Mouse (Mus musculus): ENCODE measurements around the gene Pitx2.

The Pitx2 gene

GRCm38 (mm10) chr3:129213633-129214145, 14.0 kb downstream of the Pitx2 start:
- in situ Hi-C loops (cut with MboI; ENCODE audit: low pct_unique_long_range_greater_than_20kb in 1 of 2, low sequenced_read_pairs in 2 of 2, unreplicated experiment in 1 of 2) = loop anchor here in 1 of 2 experiments (10.0 to 25.0 kb wide), 2 partner anchors 1579 to 1899 kb away; partner anchors contain the start of genes Lef1 and Neurog2

DNA sequence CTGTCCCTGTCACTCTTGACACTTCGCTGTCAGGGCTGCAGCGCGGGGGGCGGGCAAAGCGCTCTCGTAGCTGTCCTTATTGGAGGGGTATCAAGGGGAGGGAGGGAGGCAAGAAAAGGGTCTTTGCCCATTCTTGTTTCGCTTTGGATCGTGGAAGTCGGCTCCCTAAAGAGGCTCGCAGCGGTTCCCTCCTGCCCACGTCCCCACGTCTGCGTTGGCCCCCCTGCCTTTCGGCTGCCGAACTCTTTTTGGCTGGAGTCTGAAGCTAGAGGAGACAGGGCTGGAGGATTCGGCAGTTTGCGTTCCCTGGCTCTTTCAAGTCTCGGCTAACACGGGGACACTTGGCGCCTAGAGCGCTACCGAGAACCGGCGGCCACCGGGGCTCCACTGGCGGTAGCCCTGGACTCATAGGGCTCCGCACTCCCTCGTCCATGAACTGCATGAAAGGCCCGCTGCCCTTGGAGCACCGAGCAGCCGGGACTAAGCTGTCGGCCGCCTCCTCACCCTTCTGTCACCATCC, 14.5 kb downstream of the Pitx2 start:
- in situ Hi-C loops (cut with MboI; ENCODE audit: low pct_unique_long_range_greater_than_20kb in 1 of 2, low sequenced_read_pairs in 2 of 2, unreplicated experiment in 1 of 2) = loop anchor here in 1 of 2 experiments (10.0 to 25.0 kb wide), 2 partner anchors 1579 to 1898 kb away; partner anchors contain the start of genes Lef1 and Neurog2

DNA sequence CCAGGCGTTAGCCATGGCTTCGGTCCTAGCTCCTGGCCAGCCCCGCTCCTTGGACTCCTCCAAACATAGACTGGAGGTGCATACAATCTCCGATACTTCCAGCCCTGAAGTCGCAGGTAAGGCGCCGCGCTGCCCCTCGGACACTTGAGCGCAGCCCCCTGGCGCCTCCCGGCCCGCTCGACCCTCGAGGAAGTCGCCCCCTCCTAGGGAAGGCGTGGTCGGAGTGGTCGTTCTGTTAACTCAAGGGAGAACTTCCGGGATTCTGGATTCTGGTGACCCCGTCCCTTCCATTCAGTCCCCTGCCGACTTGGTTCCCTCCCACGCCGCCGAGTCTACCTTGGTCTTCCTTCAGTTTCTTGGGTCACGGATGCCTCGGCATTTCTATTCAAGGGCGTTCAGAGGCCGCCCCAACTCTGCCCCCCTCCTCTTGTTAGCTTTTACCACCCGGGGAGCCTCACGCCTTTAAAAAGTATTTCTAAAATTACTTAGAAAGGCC, 15.0 kb downstream of the Pitx2 start:
- in situ Hi-C loops (cut with MboI; ENCODE audit: low pct_unique_long_range_greater_than_20kb in 1 of 2, low sequenced_read_pairs in 2 of 2, unreplicated experiment in 1 of 2) = loop anchor here in 1 of 2 experiments (10.0 to 25.0 kb wide), 2 partner anchors 1580 to 1898 kb away; partner anchors contain the start of genes Lef1 and Neurog2

- in situ Hi-C loops (cut with MboI; ENCODE audit: low pct_unique_long_range_greater_than_20kb in 1 of 2, low sequenced_read_pairs in 2 of 2, unreplicated experiment in 1 of 2) = loop anchor here in 1 of 2 experiments (10.0 to 25.0 kb wide), 2 partner anchors 1580 to 1897 kb away; partner anchors contain the start of genes Lef1 and Neurog2
Observed at GRCm38 (mm10) chr3:129215241-129215750, 15.6 kb downstream of the Pitx2 start.

- in situ Hi-C loops (cut with MboI; ENCODE audit: low pct_unique_long_range_greater_than_20kb in 1 of 2, low sequenced_read_pairs in 2 of 2, unreplicated experiment in 1 of 2) = loop anchor here in 1 of 2 experiments (10.0 to 25.0 kb wide), 2 partner anchors 1581 to 1896 kb away; partner anchors contain the start of genes Lef1 and Neurog2
Observed at GRCm38 (mm10) chr3:129215751-129216331, 16.2 kb downstream of the Pitx2 start.

- in situ Hi-C loops (cut with MboI; ENCODE audit: low pct_unique_long_range_greater_than_20kb in 1 of 2, low sequenced_read_pairs in 2 of 2, unreplicated experiment in 1 of 2) = loop anchor here in 1 of 2 experiments (10.0 to 25.0 kb wide), 2 partner anchors 1582 to 1896 kb away; partner anchors contain the start of genes Lef1 and Neurog2
Observed at GRCm38 (mm10) chr3:129216491-129216890, 16.8 kb downstream of the Pitx2 start.

GRCm38 (mm10) chr3:129216911-129217561, 17.4 kb downstream of the Pitx2 start:
- in situ Hi-C loops (cut with MboI; ENCODE audit: low pct_unique_long_range_greater_than_20kb in 1 of 2, low sequenced_read_pairs in 2 of 2, unreplicated experiment in 1 of 2) = loop anchor here in 1 of 2 experiments (10.0 to 25.0 kb wide), 2 partner anchors 1582 to 1895 kb away; partner anchors contain the start of genes Lef1 and Neurog2

- in situ Hi-C loops (cut with MboI; ENCODE audit: low pct_unique_long_range_greater_than_20kb in 1 of 2, low sequenced_read_pairs in 2 of 2, unreplicated experiment in 1 of 2) = loop anchor here in 1 of 2 experiments (10.0 to 25.0 kb wide), 2 partner anchors 1583 to 1894 kb away; partner anchors contain the start of genes Lef1 and Neurog2
Observed at GRCm38 (mm10) chr3:129217862-129218370, 18.2 kb downstream of the Pitx2 start.

GRCm38 (mm10) chr3:129218371-129218921, 18.8 kb downstream of the Pitx2 start:
- in situ Hi-C loops (cut with MboI; ENCODE audit: low pct_unique_long_range_greater_than_20kb in 1 of 2, low sequenced_read_pairs in 2 of 2, unreplicated experiment in 1 of 2) = loop anchor here in 1 of 2 experiments (10.0 to 25.0 kb wide), 2 partner anchors 1584 to 1894 kb away; partner anchors contain the start of genes Lef1 and Neurog2

DNA sequence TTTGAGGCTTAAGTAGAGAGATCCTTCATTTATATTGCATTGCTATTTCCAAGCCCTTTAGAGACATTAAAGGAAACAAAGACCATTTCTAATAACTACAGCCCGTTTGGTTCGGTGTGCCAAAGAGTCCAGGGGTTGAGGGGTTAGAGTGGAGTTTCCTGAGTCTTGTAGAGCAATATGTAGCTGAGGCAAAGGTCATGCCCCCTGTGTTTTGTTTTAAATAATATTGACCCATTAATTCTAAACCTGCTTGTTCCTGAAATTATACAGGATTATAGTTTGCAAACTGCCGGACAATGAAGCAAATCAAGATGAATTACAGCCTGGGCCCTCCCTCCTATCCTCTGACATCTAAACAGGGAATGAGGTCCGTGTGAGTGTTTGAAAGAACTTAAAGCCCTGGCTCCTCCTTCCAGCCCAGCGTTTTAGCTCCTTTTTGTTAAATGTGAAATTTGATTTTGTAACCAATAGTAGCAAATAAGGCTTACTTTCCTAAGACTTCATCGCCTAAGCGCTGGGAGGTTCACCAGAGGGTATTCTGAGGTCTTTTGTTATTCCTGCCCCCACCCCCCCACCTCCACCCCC, 20.5 kb downstream of the Pitx2 start:
- in situ Hi-C loops (cut with MboI; ENCODE audit: low pct_unique_long_range_greater_than_20kb in 1 of 2, low sequenced_read_pairs in 2 of 2, unreplicated experiment in 1 of 2) = loop anchor here in 1 of 2 experiments (25.0 kb wide), 1 partner anchor 1892 kb away; the partner anchor contains the start of gene Lef1

DNA sequence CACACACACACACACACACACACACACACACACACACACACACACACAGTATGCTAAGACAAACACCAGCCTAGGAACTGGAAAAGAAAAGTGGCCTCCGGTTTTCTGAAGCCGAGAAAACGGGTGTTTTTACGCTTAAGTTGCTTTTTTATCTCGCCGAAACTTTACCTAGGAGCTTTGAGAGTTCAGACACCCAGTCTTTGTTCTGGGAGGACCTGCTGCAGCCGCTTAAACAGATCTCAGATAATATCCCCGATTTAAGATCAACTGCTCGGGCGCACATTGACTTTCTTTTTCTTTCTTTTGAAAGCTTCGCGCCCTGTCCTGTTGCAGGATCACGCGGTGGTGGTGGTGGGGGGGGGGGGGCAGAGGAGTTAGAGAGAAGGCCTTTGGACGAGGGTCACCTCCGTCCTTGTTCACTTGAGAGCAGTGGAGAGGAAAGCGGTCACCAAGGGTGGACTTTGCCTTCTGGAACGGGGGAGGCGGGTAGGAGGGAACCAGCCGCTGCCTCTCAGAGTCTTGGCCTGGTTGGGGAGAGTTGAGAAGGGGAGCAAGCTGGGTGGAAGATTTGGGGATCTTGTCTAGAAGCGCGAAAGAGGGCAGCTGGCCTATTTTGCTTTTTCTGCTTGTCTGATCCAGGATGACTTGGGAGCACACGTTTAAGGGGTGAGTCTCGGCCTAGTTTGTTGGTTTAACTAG, 21.2 kb downstream of the Pitx2 start:
- in situ Hi-C loops (cut with MboI; ENCODE audit: low pct_unique_long_range_greater_than_20kb in 1 of 2, low sequenced_read_pairs in 2 of 2, unreplicated experiment in 1 of 2) = loop anchor here in 1 of 2 experiments (25.0 kb wide), 1 partner anchor 1891 kb away; the partner anchor contains the start of gene Lef1

DNA sequence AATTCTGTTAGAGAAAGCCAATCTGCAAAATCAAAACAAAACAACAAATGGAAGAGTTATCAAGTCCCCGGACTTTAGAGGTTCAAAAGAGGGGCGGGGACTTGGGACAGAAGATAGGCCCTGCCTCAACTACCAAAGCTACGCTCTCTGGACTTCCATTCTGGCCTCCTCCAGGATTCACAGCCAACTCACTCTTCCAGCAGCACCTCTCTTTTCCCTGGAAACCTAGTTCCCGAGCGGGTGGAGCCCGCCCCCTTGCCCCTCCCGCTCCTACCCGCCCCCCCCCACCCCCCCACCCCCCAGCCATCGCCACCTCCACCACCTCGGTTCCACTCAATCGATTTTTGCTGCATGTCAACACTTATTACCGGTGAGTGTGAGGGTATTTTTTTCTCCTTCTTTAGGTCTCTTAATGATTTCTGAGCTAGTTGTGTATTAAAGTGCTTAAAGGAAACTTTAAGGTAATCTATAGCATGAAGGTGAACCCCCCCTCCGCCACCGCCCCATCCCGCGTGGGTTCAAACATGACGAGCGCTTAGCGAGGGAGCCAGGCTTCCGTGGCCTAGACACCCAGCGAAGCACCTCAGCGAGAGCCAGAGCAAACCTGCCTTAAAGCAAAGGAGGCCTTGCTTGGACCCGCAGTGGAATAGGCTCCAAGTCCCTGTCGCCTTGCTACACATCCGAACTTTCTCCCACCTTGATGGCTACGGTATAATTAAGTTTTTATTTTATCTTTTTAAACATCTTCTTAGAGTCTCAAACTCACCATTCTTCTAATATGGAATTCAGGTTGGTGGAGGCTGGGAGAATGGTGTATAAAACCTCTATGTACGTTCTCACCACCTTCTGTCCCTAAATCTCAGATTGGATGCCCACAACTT, 21.9 kb downstream of the Pitx2 start:
- in situ Hi-C loops (cut with MboI; ENCODE audit: low pct_unique_long_range_greater_than_20kb in 1 of 2, low sequenced_read_pairs in 2 of 2, unreplicated experiment in 1 of 2) = loop anchor here in 1 of 2 experiments (25.0 kb wide), 1 partner anchor 1891 kb away; the partner anchor contains the start of gene Lef1

DNA sequence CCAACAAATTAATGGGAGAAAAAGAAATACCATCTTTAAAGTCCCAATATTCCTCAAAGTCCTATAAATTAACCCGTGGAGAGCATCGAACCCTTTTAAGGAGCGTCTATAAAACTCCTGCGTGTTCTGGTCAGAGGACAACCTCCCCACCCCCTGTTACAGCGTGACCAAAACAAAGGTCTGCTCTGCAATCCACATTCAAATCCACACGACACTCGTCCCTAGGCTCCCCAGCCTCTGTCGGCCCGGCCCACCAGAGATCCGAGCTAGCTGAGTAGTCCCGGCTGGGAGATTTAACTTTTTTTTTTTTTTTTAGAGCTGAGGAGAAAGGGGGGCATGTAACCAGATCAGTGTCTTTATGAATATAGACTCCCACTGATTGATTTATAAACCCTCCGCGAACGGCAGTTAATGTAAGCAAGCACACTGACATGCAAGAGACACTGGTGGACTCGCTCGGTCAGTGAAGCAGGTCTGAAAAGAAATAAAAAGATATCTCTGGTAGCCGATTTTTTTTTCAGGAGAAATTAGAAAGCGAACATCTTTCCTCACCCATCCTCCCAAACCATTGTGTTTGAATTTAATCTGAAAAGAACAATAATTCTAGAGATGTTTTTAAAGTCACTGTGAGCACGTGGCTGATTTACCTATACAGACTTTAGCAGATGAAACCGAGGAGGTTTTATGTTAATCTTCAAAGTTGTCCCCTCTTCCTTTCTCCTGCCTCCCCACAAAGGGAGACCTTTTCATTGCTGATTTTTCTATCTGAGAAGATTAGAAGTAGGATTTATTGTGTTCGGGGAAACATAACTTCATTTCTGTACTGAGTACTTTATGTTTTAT, 23.0 kb downstream of the Pitx2 start:
- in situ Hi-C loops (cut with MboI; ENCODE audit: low pct_unique_long_range_greater_than_20kb in 1 of 2, low sequenced_read_pairs in 2 of 2, unreplicated experiment in 1 of 2) = loop anchor here in 1 of 2 experiments (25.0 kb wide), 1 partner anchor 1890 kb away; the partner anchor contains the start of gene Lef1

GRCm38 (mm10) chr3:129223401-129223800, 23.7 kb downstream of the Pitx2 start:
- in situ Hi-C loops (cut with MboI; ENCODE audit: low pct_unique_long_range_greater_than_20kb in 1 of 2, low sequenced_read_pairs in 2 of 2, unreplicated experiment in 1 of 2) = loop anchor here in 1 of 2 experiments (25.0 kb wide), 1 partner anchor 1889 kb away; the partner anchor contains the start of gene Lef1

All from mouse embryonic stem cell (cell line).